Mouse (Mus musculus) small intestine, adult 2 months (tissue): ENCODE results near the gene Brf1.

Source experiments
- CTCF ChIP-seq: fragments of 200-500 bp; IDR thresholded peaks from 2 replicates; pipeline ENCODE4 v1.5.1; 2012; ENCODE audit warnings: low read depth, mild to moderate bottlenecking, control low read depth, inconsistent platforms, low read length, moderate library complexity, mixed read lengths; ENCODE audit not compliant: insufficient replicate concordance, insufficient read length; ENCODE audit errors: extremely low read depth
- POLR2A ChIP-seq: fragments of 200-500 bp; IDR thresholded peaks from 2 replicates; pipeline ENCODE4 v1.6.1; 2012; ENCODE audit warnings: low read depth, mild to moderate bottlenecking, control low read depth, inconsistent platforms, low read length, moderate library complexity

GRCm38 (mm10) chr12:112947307-112947706 is 53.2 kb downstream of the Brf1 start:
- TF ChIP-seq POLR2A: no peak
- peak; percentile 49; the same call in 1 of the 2 replicates for TF ChIP-seq CTCF
